Mouse (Mus musculus) heart, adult 8-10 months (tissue): Measurements from ENCODE around the gene Chrnb1. TPM values are rescaled to one million over a fixed set of nuclear protein-coding genes. Genes with fewer than 3 reads are reported as not detected.
A peak's percentile ranks its signal among the peaks of the same experiment; 100 is the strongest.

Experiments used
- DNase-seq: peaks from one replicate; pipeline ENCODE4 v3.0.0; 2022; ENCODE audit warnings: low spot score
- total RNA-seq, 4 experiments: library from RNA; stranded (reverse); gene quantifications; 2 replicates each; pipeline ENCODE4 v1.2.4; 2022

The Chrnb1 gene
- 1 to 10 TPM; 2.2 to 4.3 (median 3.8) TPM for total RNA-seq

DNA sequence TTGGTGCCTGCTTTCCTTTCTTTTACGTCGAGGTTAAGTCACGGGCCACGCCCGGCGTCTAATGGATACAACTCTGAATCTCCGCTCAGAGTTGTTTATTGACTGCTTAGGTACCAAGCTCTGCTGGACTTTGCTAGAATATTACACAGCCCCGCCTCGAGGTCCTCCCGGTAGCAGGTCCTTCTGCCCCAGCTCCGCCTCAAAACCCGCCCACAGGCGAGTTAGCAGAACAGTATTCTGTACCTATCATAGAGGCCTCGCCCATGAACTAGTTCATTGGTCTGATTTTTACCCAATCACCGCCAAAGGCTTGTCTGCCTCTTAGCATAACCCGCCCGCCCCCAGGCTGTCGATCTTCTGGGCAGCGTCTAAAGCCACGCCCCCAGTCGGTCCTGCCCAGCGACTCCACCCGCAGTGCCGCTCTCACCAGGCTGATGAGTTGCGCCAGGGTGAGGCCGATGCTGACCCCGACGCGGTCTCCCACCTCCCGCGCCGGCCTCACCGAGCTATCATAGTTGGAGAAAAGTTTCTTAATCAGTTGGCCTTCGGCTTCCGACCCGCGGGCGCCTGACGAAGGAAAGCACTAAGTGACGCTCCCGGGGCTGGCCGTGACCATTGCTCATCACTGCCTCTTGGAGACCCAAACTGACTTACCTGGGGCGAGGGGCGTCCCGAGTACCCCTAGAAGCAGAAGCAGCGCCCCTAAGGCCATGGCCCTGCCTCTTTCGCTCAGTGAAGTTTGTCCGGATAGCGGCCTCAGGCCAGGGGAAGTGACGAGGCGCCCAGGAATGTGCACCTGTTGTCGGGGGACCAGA lies at the start of gene Chrnb1:
Chrnb1 (minus strand) TSS at position 776 of the 815 bp plus-strand sequence.
- peak; percentile 97 for DNase-seq

DNA sequence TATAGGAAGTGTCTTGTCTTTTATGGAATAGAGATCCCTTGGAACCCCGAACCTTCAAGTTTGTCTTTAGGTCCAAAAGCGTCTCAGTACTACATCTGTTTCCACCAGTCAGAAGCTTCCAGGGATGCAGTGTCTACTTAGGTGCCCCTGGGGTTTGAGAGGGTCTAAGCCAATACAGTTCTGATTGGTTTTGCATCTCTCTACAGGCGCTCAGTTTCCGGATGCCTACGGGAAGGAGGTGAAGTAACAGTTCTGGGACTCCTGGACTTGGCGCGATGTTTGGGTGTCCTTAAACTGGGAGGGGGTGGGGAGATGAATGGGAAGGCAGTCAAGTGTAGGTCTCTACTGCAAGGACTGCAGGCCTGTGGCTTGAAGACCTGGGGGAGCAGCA lies 43.0 kb upstream of the Chrnb1 start:
- no peak for DNase-seq

- DNase-seq, result peak; percentile 98
These were observed 42.4 kb upstream of the Chrnb1 start, which contains the start of gene Tmem256 for GRCm38 (mm10) chr11:69837952-69838713. TSS of gene Tmem256 (plus strand) at chr11:69838514.

- no peak for DNase-seq
These were observed 41.8 kb upstream of the Chrnb1 start, which contains the start of gene Nlgn2 for GRCm38 (mm10) chr11:69837604-69837951. TSS of gene Nlgn2 (minus strand) at chr11:69837784.

GRCm38 (mm10) chr11:69836703-69837576 lies 41.2 kb upstream of the Chrnb1 start:
- peak; percentile 44 for DNase-seq

GRCm38 (mm10) chr11:69835966-69836335 lies 40.2 kb upstream of the Chrnb1 start:
- DNase-seq, result no peak

- no peak for DNase-seq
These were observed 39.7 kb upstream of the Chrnb1 start for GRCm38 (mm10) chr11:69835326-69835965.

DNA sequence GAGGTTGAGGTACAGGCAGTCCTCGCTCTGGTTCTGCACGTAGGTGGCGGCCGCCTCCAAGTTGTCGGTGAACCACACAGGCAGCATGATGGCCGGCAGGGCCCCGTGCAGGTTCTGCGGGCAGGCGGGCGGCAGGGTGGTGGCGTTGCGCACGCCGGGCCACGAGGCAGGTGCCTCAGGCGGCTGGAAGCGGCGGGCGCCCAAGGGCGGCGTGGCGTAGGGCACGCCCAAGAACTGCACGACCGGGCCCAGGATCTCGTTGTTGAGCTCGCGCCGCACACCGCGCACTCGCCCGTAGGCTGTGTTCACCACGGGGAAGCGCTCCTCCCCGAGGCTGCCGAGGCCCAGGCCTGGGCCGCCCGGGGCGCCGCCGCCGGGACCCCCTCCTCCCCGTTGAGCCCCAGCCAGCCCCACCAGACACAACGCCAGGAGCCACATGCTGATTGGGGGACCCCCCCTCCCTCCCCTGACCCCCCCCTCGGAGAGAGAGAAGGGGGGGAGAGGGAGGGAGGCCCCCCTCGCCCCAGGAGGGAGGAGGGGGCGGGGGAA lies 38.3 kb upstream of the Chrnb1 start:
- DNase-seq, result no peak

GRCm38 (mm10) chr11:69833554-69833953 lies 37.8 kb upstream of the Chrnb1 start:
- DNase-seq, result no peak

- DNase-seq, result no peak
These were observed 33.1 kb upstream of the Chrnb1 start for GRCm38 (mm10) chr11:69828832-69829231.

GRCm38 (mm10) chr11:69823456-69823855 lies 27.7 kb upstream of the Chrnb1 start:
- DNase-seq, result no peak

DNA sequence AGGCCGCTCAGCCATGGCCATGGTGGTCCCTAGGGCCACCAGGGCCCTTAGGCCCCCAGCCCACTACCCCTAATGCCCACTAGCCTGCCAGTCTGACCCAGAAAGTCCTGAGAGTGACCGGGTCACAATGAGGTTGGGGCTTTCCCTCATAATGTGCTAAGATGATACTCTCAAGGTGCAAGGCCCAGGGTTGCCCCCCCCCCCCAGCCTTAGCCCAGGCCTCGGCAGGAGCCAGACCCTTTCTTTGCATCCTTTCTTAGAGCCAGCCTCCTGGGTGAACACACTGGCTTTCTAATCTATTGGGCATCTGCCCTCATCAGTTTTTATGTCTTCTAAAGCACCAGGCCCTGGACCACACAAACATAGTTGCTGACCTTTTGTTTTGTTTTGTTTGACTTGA lies 26.3 kb upstream of the Chrnb1 start, which contains the start of gene Spem1:
Spem1 (minus strand) TSS at position 101 of the 400 bp plus-strand sequence.
- no peak for DNase-seq

DNA sequence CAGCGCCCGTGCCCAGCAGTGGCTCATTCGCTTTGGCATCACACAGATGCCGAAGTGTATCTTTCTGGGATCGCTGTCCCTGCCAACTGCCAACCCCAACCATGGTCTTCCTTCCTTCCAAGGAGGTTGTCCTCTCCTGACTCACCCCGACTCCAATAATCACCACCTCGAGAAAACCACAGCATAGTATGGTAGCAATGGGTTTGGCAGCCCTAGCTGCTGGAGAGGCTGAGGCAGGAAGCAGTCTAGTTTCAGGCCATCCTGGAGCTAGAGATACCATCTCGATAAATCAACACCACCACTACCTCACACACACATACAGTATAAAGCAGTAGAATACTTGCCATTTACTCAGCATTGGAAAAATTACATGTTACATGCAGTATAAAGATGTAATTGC lies 23.1 kb upstream of the Chrnb1 start:
- DNase-seq, result no peak

GRCm38 (mm10) chr11:69818365-69818764 lies 22.6 kb upstream of the Chrnb1 start, which contains the start of gene Spem2:
TSS of gene Spem2 (minus strand) at chr11:69818465.
- DNase-seq, result no peak

- no peak for DNase-seq
These were observed 20.8 kb upstream of the Chrnb1 start for GRCm38 (mm10) chr11:69816520-69816919.

DNA sequence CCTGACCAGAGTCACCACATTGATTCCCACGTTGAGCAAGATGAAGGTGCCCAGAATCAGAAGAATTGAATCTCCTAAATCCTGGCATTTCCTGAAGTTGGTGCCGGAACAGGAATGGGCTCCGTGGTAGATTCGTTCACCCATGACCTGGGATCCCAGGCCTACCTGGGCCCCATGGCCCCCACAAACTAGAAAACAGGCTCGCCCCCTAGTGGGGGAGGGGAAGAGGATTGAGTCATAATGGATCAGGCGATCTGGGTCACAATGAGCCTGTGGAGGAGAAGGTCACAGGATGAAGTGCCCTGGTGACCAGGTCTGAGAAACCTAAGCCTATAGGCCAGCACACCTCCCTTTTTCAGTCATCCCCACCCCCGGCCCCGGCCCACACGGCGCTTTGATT lies 19.4 kb upstream of the Chrnb1 start, which contains the start of gene Gm39566:
Gm39566 (minus strand) TSS at position 144 of the 400 bp plus-strand sequence.
- DNase-seq, result no peak

DNA sequence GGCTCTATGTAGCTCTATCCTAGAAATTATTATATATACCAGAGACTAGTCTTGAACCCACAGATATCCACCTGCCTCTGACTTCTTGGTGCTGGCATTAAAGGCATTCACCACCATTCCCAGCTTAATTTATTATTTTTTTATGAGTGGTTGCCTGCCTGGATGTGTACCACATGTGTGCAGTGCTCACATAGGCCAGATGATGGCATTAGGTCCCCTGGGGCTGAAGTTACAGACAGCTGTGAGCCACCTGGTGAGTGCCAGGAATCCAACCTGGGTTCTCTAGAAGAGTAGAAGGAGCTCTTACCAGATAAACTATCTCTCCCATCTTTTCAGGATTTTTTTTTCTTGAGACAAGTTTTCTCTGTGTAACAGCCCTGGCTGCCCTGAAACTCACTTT lies 14.5 kb upstream of the Chrnb1 start:
- DNase-seq, result no peak

DNA sequence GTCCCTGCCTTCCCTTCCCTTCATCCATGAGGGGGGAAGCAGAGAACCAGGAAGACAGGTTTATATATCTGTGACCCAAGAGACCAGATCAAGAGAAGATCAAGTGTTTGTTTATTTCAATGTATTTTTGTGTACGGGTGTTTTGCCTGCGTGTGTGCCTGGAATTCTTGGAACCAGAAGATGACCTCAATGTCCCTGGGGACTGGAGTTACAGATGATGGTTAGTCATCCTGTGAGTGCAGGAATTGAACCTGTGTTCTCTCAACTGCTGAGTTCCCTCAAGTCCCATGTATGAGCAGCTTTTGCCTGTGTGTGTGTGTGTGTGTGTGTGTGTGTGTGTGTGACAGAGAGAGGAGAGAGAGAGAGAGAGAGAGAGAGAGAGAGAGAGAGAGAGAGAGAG lies 11.9 kb upstream of the Chrnb1 start:
- DNase-seq, result no peak

DNA sequence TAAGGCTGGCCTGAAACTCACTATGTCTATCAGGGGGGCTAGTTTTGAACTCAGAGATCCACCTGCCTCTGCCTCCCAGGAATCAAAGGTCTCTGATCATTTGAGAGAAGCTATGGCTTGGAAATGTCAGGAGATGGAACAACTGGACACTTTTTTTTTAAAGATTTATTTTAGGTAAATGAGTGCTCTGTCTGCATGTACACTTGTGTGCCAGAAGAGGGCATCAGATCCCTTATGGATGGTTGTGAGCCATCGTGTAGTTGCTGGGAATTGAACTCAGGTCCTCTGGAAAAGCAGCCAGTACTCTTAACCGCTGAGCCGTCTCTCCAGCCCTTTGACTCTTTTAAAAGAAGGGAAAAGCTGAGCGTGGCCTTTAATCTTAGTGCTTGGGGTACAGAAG lies 10.6 kb upstream of the Chrnb1 start:
- DNase-seq, result no peak

- DNase-seq, result no peak
These were observed 9.5 kb upstream of the Chrnb1 start, which contains the start of gene Tmem102 for GRCm38 (mm10) chr11:69804972-69805909. TSS of gene Tmem102 (minus strand) at chr11:69805624.
